Mouse (Mus musculus): ENCODE measurements at regions not wholly inside any gene's neighbourhood (a gene's known extent, or its start where the extent isn't known, plus 50 kb on each side); places are given as distances from the start of the nearest gene placed in this dataset.

DNA sequence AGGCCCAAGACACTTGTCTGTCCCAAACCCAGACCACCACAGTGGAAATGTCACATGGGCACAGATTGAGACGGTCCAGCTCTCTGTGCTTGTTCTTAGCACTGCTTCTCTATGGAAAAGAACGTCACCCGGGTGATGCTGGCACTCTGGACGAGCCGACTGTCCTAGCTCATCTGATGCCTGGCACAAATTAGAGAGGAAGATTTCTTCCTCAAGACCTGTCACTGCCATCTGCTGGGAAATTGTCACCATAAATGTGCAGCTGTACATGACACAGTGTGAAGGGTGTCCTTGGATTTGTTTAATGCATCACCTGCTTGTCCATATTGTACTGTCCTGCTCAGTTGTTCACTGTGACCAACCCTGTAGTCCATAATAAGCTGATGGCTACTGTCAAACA, 238.7 kb upstream of the 4931429L15Rik start:
- TF ChIP-seq POLR2A (IDR thresholded peaks at IDR 0.05; ENCODE audit: insufficient read depth, low read depth, low read length) (no peak), CTCF (IDR thresholded peaks at IDR 0.05; ENCODE audit: insufficient read depth, low read depth, low read length) (no peak)

Data from olfactory bulb, adult 2 months (tissue).